Mouse (Mus musculus) thymus, adult 2 months (tissue): Measurements from ENCODE around the gene Ldlr. TPM values are rescaled to one million over a fixed set of nuclear protein-coding genes. Genes with fewer than 3 reads are reported as not detected.

Experiments used
- DNase-seq: peaks from one replicate; pipeline ENCODE4 v3.0.0; 2021
- H3K27ac ChIP-seq: fragments of 200-500 bp; 2 replicates; pipeline ENCODE4 v1.5.1; 2012; ENCODE audit warnings: low read length, control low read depth; ENCODE audit not compliant: control insufficient read depth, insufficient read depth
- H3K27me3 ChIP-seq: fragments of 200-500 bp; 2 replicates; pipeline ENCODE4 v1.6.1; 2012; ENCODE audit warnings: mild to moderate bottlenecking, low read length, moderate library complexity, mixed read lengths; ENCODE audit not compliant: control insufficient read depth, insufficient read depth
- H3K36me3 ChIP-seq: fragments of 200-500 bp; 2 replicates; pipeline ENCODE4 v1.6.1; 2012; ENCODE audit warnings: mild to moderate bottlenecking, low read length, moderate library complexity; ENCODE audit not compliant: control insufficient read depth, insufficient read depth
- H3K4me1 ChIP-seq: fragments of 200-500 bp; replicated peaks from 2 replicates; pipeline ENCODE4 v1.6.1; 2012; ENCODE audit warnings: low read length; ENCODE audit not compliant: control insufficient read depth, insufficient read depth
- H3K4me3 ChIP-seq: fragments of 200-500 bp; 2 replicates; pipeline ENCODE4 v1.5.1; 2012; ENCODE audit warnings: mild to moderate bottlenecking, low read length, control low read depth, moderate library complexity; ENCODE audit not compliant: control insufficient read depth, insufficient read depth
- CTCF ChIP-seq: fragments of 200-500 bp; IDR thresholded peaks from 2 replicates; pipeline ENCODE4 v1.5.1; 2012; ENCODE audit warnings: mild to moderate bottlenecking, control low read depth, low read length, moderate library complexity, borderline replicate concordance; ENCODE audit not compliant: control insufficient read depth, poor library complexity, insufficient read depth; ENCODE audit errors: extremely low read depth
- POLR2A ChIP-seq: fragments of 200-500 bp; IDR thresholded peaks from 2 replicates; pipeline ENCODE4 v1.6.1; 2012; ENCODE audit warnings: mild to moderate bottlenecking, low read length, control low read depth, moderate library complexity; ENCODE audit not compliant: control insufficient read depth, poor library complexity, insufficient read depth; ENCODE audit errors: extremely low read depth
- WGBS: fragments of 180-500 bp; shearing (Covaris S2); methylation state at CpG from one replicate; pipeline ENCODE4 v1.1.7; 2018; 5-methylcytosine and 5-hydroxymethylcytosine counted together
- polyA plus RNA-seq: library from polyadenylated mRNA; depleted of rRNA; stranded (reverse); fragments of >200 nt; gene quantifications from 2 replicates; pipeline ENCODE4 v1.2.3, GENCODE M21; 2012

Gene Ldlr
- polyA plus RNA-seq, 1 experiment = 23.9 TPM

GRCm38 (mm10) chr9:21703494-21703893 is 19.8 kb upstream of the Ldlr start:
- Histone ChIP-seq H3K27me3 (no peaks in the 10 kb centered on the region), H3K4me3 (no peak overlapping the region), H3K4me1 (no peaks in the 10 kb centered on the region), H3K27ac (no peak overlapping the region), H3K36me3 (peaks cover 62% of the 10 kb centered on the region)
- TF ChIP-seq CTCF (no peak), POLR2A (no peak)
- DNase-seq = no peak
- 98% methylated on average over 7 of the region's 7 CpGs for WGBS

GRCm38 (mm10) chr9:21706085-21706484 is 17.2 kb upstream of the Ldlr start:
- WGBS = 97% methylated on average over 4 of the region's 4 CpGs
- TF ChIP-seq CTCF (no peak), POLR2A (no peak)
- no peaks in the 10 kb centered on the region for H3K27me3 ChIP-seq
- no peak overlapping the region for H3K4me3 ChIP-seq
- H3K4me1 ChIP-seq = no peaks in the 10 kb centered on the region
- no peak for DNase-seq
- no peak overlapping the region for H3K27ac ChIP-seq
- peaks cover 36% of the 10 kb centered on the region for H3K36me3 ChIP-seq

- Histone ChIP-seq H3K4me1 (no peaks in the 10 kb centered on the region), H3K27me3 (no peaks in the 10 kb centered on the region), H3K27ac (no peak overlapping the region), H3K4me3 (no peak overlapping the region), H3K36me3 (peaks cover 30% of the 10 kb centered on the region)
- 94% methylated on average over 8 of the region's 8 CpGs for WGBS
- TF ChIP-seq CTCF (no peak), POLR2A (no peak)
- no peak for DNase-seq
Observed at GRCm38 (mm10) chr9:21706586-21707265, 16.6 kb upstream of the Ldlr start.

GRCm38 (mm10) chr9:21709340-21709739 is 13.9 kb upstream of the Ldlr start:
- no peak for TF ChIP-seq CTCF
- Histone ChIP-seq H3K4me1 (no peaks in the 10 kb centered on the region), H3K36me3 (peaks cover 4% of the 10 kb centered on the region), H3K4me3 (no peak overlapping the region), H3K27me3 (no peaks in the 10 kb centered on the region), H3K27ac (no peak overlapping the region)
- DNase-seq = no peak
- 96% methylated on average over 3 of the region's 3 CpGs for WGBS

GRCm38 (mm10) chr9:21715298-21715697 is 8.0 kb upstream of the Ldlr start:
- Histone ChIP-seq H3K4me3 (no peak overlapping the region), H3K4me1 (no peaks in the 10 kb centered on the region; the same call in 1 of the 2 replicates), H3K27me3 (no peaks in the 10 kb centered on the region), H3K36me3 (no peaks in the 10 kb centered on the region), H3K27ac (no peak overlapping the region)
- WGBS = 40% methylated on average over 4 of the region's 4 CpGs
- DNase-seq = no peak
- TF ChIP-seq POLR2A (no peak), CTCF (no peak)

DNA sequence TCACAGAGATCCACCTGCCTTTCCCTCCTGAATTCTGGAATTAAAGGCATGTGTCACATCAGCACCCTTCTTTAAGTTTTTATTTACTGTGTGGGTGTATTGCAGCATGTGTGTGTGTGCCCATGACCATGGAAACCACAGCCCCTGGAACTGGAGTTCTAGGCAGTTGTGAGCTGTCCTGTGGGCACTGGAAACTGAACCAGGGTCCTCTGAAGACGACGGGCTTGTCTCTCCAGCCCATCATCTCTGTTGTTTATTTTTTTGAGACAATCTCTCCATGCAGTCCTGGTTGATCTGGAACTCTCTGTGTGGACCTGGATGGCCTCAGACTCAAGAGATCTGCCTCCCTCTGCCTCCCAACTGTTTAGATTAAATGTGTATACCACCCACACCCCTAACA is 6.3 kb upstream of the Ldlr start:
- no peaks in the 10 kb centered on the region; the same call in 1 of the 2 replicates for H3K4me1 ChIP-seq
- 98% methylated on average over 2 of the region's 2 CpGs for WGBS
- TF ChIP-seq POLR2A (no peak), CTCF (no peak)
- H3K27ac ChIP-seq = no peak overlapping the region
- H3K27me3 ChIP-seq = no peaks in the 10 kb centered on the region
- no peaks in the 10 kb centered on the region for H3K36me3 ChIP-seq
- H3K4me3 ChIP-seq = no peak overlapping the region
- DNase-seq = no peak

DNA sequence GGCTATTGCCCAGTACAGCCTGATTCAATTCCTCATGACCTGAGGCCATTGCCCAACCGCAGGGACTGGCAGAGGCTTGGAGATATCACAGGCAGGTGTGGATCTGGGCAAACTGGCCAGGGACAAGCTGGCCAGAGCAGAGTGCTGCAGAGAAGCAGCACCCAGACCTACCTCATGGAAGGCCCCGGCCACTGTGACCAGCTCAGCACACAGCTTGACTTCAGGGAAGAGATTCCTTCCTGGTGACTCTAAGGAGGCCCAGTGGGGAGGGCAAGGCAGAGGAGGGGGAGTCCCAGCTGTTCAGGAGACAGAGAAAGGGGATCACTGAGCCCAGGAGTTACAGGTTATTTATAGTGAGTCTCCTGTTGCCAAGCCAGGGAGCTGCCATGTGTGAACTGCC is 2.2 kb upstream of the Ldlr start:
- no peaks in the 10 kb centered on the region for H3K27me3 ChIP-seq
- peaks cover 16% of the 10 kb centered on the region for H3K4me1 ChIP-seq
- H3K4me3 ChIP-seq = no peak overlapping the region
- TF ChIP-seq CTCF = no peak
- no peak for TF ChIP-seq POLR2A
- DNase-seq = no peak
- 98% methylated on average over 2 of the region's 2 CpGs for WGBS
- H3K27ac ChIP-seq = no peak overlapping the region
- H3K36me3 ChIP-seq = no peaks in the 10 kb centered on the region
